Comparison of ENCODE assay signal across 11 mouse cellular contexts in genomic region chr4:42951206-42952195, GRCm38 (mm10). TPM values are rescaled to one million over a fixed set of nuclear protein-coding genes. Genes with fewer than 3 reads are reported as not detected.
DNase-seq lines count a peak whose midpoint lies in the region; ATAC-seq and TF ChIP-seq lines count a peak whose summit lies in the region.
"Had no signal": no experiment of that assay in that cellular context is flagged by ENCODE, and none has a peak within 500 bp of the region (broad histone marks: within the 10 kb centered on the region; RNA-seq: fewer than 3 reads in every experiment).

No protein-coding gene starts in this region.

- DNase-seq in left cerebral cortex, adult 2 months (ENCODE audit: extremely low spot score in 1 of 2, low spot score in 2 of 2) = no peak
- no peak for DNase-seq in left cerebral cortex, adult 11 months (ENCODE audit: low spot score)
- DNase-seq in skeletal muscle tissue, adult 2 months (ENCODE audit: low read depth, low spot score) = peak; percentile 50
- no peak for DNase-seq in spleen, postnatal 14 days (ENCODE audit: low spot score in 2 of 2)
- no peak for DNase-seq in left cerebral cortex, adult 8-10 months (ENCODE audit: low spot score in 2 of 2)
- DNase-seq: liver, embryonic 13.5 days; right cerebral cortex, postnatal 4 days had no signal

- ATAC-seq in forebrain, embryonic 12.5 days (ENCODE audit: low FRiP score) = no peak
- no peak for ATAC-seq in intestine, embryonic 15.5 days
- ATAC-seq in granulocyte monocyte progenitor cell, adult 5-6 weeks (replicated peaks; ENCODE audit: poor library complexity, severe bottlenecking) = no peak

- peaks cover 9% of the 10 kb centered on the region; the same call in 1 of the 2 replicates for H3K27me3 ChIP-seq in forebrain, embryonic 12.5 days
- peaks cover 16% of the 10 kb centered on the region; the same call in 1 of the 2 replicates for H3K27me3 ChIP-seq in intestine, embryonic 15.5 days (replicated peaks)

- peaks cover 76% of the 10 kb centered on the region for H3K4me1 ChIP-seq in forebrain, embryonic 12.5 days
- peaks cover 28% of the 10 kb centered on the region for H3K4me1 ChIP-seq in intestine, embryonic 15.5 days (replicated peaks)

- peak overlapping the region; percentile 64 for H3K4me3 ChIP-seq in left cerebral cortex, adult 2 months
- H3K4me3 ChIP-seq in forebrain, embryonic 12.5 days (replicated peaks) = peak overlapping the region; percentile 75
- peak overlapping the region; percentile 79; the same call in 1 of the 2 replicates for H3K4me3 ChIP-seq in intestine, embryonic 15.5 days (replicated peaks)
- H3K4me3 ChIP-seq: erythroblast, embryonic 14.5 days had no signal

- H3K9ac ChIP-seq in forebrain, embryonic 12.5 days = peak overlapping the region; percentile 91
- no peak overlapping the region for H3K9ac ChIP-seq in intestine, embryonic 15.5 days

- peaks cover 8% of the 10 kb centered on the region for H3K36me3 ChIP-seq in forebrain, embryonic 12.5 days (replicated peaks)
- 0 out of 2 replicates have a peak, but pooled peaks cover under 1% of the 10 kb centered on the region for H3K36me3 ChIP-seq in intestine, embryonic 15.5 days
- H3K36me3 ChIP-seq: liver, embryonic 13.5 days had no signal

- no peak for TF ChIP-seq CTCF in left cerebral cortex, adult 2 months (IDR thresholded peaks at IDR 0.05)

- intact Hi-C loops in left cerebral cortex, adult 2 months (cut with DNase I) = no loop called here

- peak overlapping the region; percentile 98 for H3K27ac ChIP-seq in left cerebral cortex, adult 2 months
- H3K27ac ChIP-seq in forebrain, embryonic 12.5 days = peak overlapping the region; percentile 94; the same call in 1 of the 2 replicates
- no peak overlapping the region for H3K27ac ChIP-seq in intestine, embryonic 15.5 days
- H3K27ac ChIP-seq: liver, embryonic 13.5 days had no signal

- no peaks in the 10 kb centered on the region for H3K9me3 ChIP-seq in forebrain, embryonic 12.5 days
- H3K9me3 ChIP-seq in intestine, embryonic 15.5 days = no peaks in the 10 kb centered on the region
- H3K9me3 ChIP-seq: liver, embryonic 13.5 days had no signal

- WGBS in forebrain, embryonic 12.5 days = 59% methylated on average over 11 of the region's 11 CpGs
- WGBS in intestine, embryonic 15.5 days = 54% methylated on average over 11 of the region's 11 CpGs

- H3K4me2 ChIP-seq in forebrain, embryonic 12.5 days = peak overlapping the region; percentile 84
- peak overlapping the region; percentile 79; the same call in 1 of the 2 replicates for H3K4me2 ChIP-seq in intestine, embryonic 15.5 days (replicated peaks)

RNA-seq across cellular contexts. Expression of gene Dnajb5, which starts 1.9 kb away (rescaled TPM):
- 100 to 1,000 TPM; 216 to 338 TPM for total RNA-seq in left cerebral cortex, adult 2 months (2021)
- 26.0 and 32.3 TPM in 2 replicates for polyA plus RNA-seq in forebrain, embryonic 12.5 days (2016; fragmentation: Nextera tagmentation; extraction: Ambion mirVana)
- 7.3 and 8.4 TPM in 2 replicates for polyA plus RNA-seq in intestine, embryonic 15.5 days (2015; fragmentation: Nextera tagmentation; extraction: Ambion mirVana)
- 4.4 and 16.3 TPM in 2 replicates for total RNA-seq in granulocyte monocyte progenitor cell, adult 5-6 weeks (2014; fragmentation: Nextera tagmentation)
- 1.0 and 1.1 TPM in 2 replicates for total RNA-seq in granulocyte monocyte progenitor cell, adult 5-6 weeks (2017)
- 100 to 1,000 TPM; 118 to 162 (median 149) TPM for total RNA-seq in left cerebral cortex, adult 8-10 months (2022)
- polyA plus RNA-seq: erythroblast, embryonic 14.5 days had no signal

RNA-seq across cellular contexts. Expression of gene 1700022I11Rik, which starts 17.9 kb away (rescaled TPM):
- total RNA-seq in left cerebral cortex, adult 2 months (2021) = not detected
- polyA plus RNA-seq in forebrain, embryonic 12.5 days (2016; fragmentation: Nextera tagmentation; extraction: Ambion mirVana) = 0.85 and 1.1 TPM in 2 replicates
- polyA plus RNA-seq in intestine, embryonic 15.5 days (2015; fragmentation: Nextera tagmentation; extraction: Ambion mirVana) = 0.28 and 0.33 TPM in 2 replicates
- total RNA-seq in granulocyte monocyte progenitor cell, adult 5-6 weeks (2014; fragmentation: Nextera tagmentation) = not detected in 2 replicates
- total RNA-seq in granulocyte monocyte progenitor cell, adult 5-6 weeks (2017) = 0.22 and 0.57 TPM in 2 replicates
- not detected for total RNA-seq in left cerebral cortex, adult 8-10 months (2022)
- polyA plus RNA-seq: erythroblast, embryonic 14.5 days had no signal

RNA-seq across cellular contexts. Expression of gene Phf24, which starts 35.0 kb away (rescaled TPM):
- total RNA-seq in left cerebral cortex, adult 2 months (2021) = 100 to 1,000 TPM; 359 to 380 TPM
- 4.2 and 5.4 TPM in 2 replicates for polyA plus RNA-seq in forebrain, embryonic 12.5 days (2016; fragmentation: Nextera tagmentation; extraction: Ambion mirVana)
- polyA plus RNA-seq in intestine, embryonic 15.5 days (2015; fragmentation: Nextera tagmentation; extraction: Ambion mirVana) = 0.82 and 1.6 TPM in 2 replicates
- total RNA-seq in granulocyte monocyte progenitor cell, adult 5-6 weeks (2014; fragmentation: Nextera tagmentation) = 0.11 and 0.21 TPM in 2 replicates
- 0.04 and 1.0 TPM in 2 replicates for total RNA-seq in granulocyte monocyte progenitor cell, adult 5-6 weeks (2017)
- total RNA-seq in left cerebral cortex, adult 8-10 months (2022) = 100 to 1,000 TPM; 321 to 373 (median 328) TPM
- polyA plus RNA-seq: erythroblast, embryonic 14.5 days had no signal

RNA-seq across cellular contexts. Expression of gene Vcp, which starts 48.8 kb away (rescaled TPM):
- total RNA-seq in left cerebral cortex, adult 2 months (2021) = 100 to 1,000 TPM; 179 to 186 TPM
- polyA plus RNA-seq in forebrain, embryonic 12.5 days (2016; fragmentation: Nextera tagmentation; extraction: Ambion mirVana) = 640 and 653 TPM in 2 replicates
- polyA plus RNA-seq in intestine, embryonic 15.5 days (2015; fragmentation: Nextera tagmentation; extraction: Ambion mirVana) = 461 and 483 TPM in 2 replicates
- 207 and 209 TPM in 2 replicates for total RNA-seq in granulocyte monocyte progenitor cell, adult 5-6 weeks (2014; fragmentation: Nextera tagmentation)
- total RNA-seq in granulocyte monocyte progenitor cell, adult 5-6 weeks (2017) = 303 and 304 TPM in 2 replicates
- total RNA-seq in left cerebral cortex, adult 8-10 months (2022) = 100 to 1,000 TPM; 173 to 199 (median 188) TPM

RNA-seq across cellular contexts. Expression of gene Fancg, which starts 58.8 kb away (rescaled TPM):
- total RNA-seq in left cerebral cortex, adult 2 months (2021) = 10 to 100 TPM; 15.1 to 17.4 TPM
- polyA plus RNA-seq in forebrain, embryonic 12.5 days (2016; fragmentation: Nextera tagmentation; extraction: Ambion mirVana) = 21.6 and 26.7 TPM in 2 replicates
- polyA plus RNA-seq in intestine, embryonic 15.5 days (2015; fragmentation: Nextera tagmentation; extraction: Ambion mirVana) = 15.0 and 15.2 TPM in 2 replicates
- 19.9 and 29.0 TPM in 2 replicates for total RNA-seq in granulocyte monocyte progenitor cell, adult 5-6 weeks (2014; fragmentation: Nextera tagmentation)
- total RNA-seq in granulocyte monocyte progenitor cell, adult 5-6 weeks (2017) = 18.7 and 21.8 TPM in 2 replicates
- 10 to 100 TPM; 12.5 to 14.6 (median 13.7) TPM for total RNA-seq in left cerebral cortex, adult 8-10 months (2022)

Comparison
In these comparisons a context has a peak if more than half of its experiments do, and no peak if none do; other contexts are left out.
1. RNA of gene Dnajb5, which starts 1.9 kb away (total RNA-seq): 216 to 338 TPM in left cerebral cortex, adult 2 months and 118 to 162 TPM in left cerebral cortex, adult 8-10 months; 1.0 to 16.3 TPM in granulocyte monocyte progenitor cell, adult 5-6 weeks; every median in the first group is over 4 times any median in the second.
2. RNA of gene Phf24, which starts 35.0 kb away (total RNA-seq): 359 to 380 TPM in left cerebral cortex, adult 2 months and 321 to 373 TPM in left cerebral cortex, adult 8-10 months; 0.04 to 1.0 TPM in granulocyte monocyte progenitor cell, adult 5-6 weeks; every median in the first group is over 100 times any median in the second.
3. Peak in every context shown above with its lines, with median percentiles within 50 percentile points of each other: H3K4me3 ChIP-seq.